Mouse (Mus musculus) liver, embryonic 14.5 days (tissue): ENCODE measurements at regions not wholly inside any gene's neighbourhood (a gene's known extent, or its start where the extent isn't known, plus 50 kb on each side); places are given as distances from the start of the nearest gene placed in this dataset.

ENCODE experiments used
- CTCF ChIP-seq: IDR thresholded peaks from 2 replicates; pipeline ENCODE4 v1.5.1; 2016; ENCODE audit warnings: antibody characterized with exemption, low read depth, control low read depth
- EP300 ChIP-seq: IDR thresholded peaks from 2 replicates; pipeline ENCODE4 v1.6.1; 2016; ENCODE audit warnings: antibody characterized with exemption, low read depth

DNA sequence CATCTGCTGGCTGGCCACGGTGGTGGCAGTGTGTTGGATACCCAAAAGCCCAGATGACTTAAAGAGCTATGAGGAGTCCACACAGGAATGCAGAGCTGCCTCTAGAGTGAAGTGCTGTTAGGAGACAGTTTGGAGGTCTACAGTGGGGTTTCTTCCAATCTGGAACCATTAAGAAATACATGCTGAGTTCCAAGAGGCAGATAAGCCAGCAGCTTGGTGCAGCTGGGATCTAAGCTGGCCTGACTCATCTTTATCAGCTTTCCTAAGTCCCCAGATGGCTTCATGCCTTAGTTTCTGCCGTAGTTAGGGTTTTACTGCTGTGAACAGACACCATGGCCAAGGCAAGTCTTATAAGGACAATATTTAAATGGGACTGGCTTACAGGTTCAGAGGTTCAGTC is 172.0 kb downstream of the Thbs2 start:
- TF ChIP-seq CTCF (no peak), EP300 (no peak)
